Mouse (Mus musculus): ENCODE data around the gene Lamc1. TPM values are rescaled to one million over a fixed set of nuclear protein-coding genes. Genes with fewer than 3 reads are reported as not detected.

Gene Lamc1
- polyA plus RNA-seq, 1 experiment, result 13.0 TPM

- TF ChIP-seq CTCF (IDR thresholded peaks at IDR 0.05; ENCODE audit: extremely low read depth, insufficient read depth, insufficient read length, insufficient replicate concordance), result no peak
- TF ChIP-seq POLR2A (IDR thresholded peaks at IDR 0.05; ENCODE audit: low read depth, low read length), result no peak
- no peaks in the 10 kb centered on the region for H3K27me3 ChIP-seq (ENCODE audit: control insufficient read depth, insufficient read depth, low read length)
- H3K4me1 ChIP-seq (ENCODE audit: control insufficient read depth, insufficient read depth, insufficient read length), result no peaks in the 10 kb centered on the region
- peaks cover 5% of the 10 kb centered on the region for H3K36me3 ChIP-seq (ENCODE audit: control insufficient read depth, insufficient read depth, low read length)
- 89% methylated on average over 9 of the region's 9 CpGs for WGBS
- no peak overlapping the region for H3K27ac ChIP-seq (ENCODE audit: insufficient read depth, low read length)
- H3K4me3 ChIP-seq (ENCODE audit: extremely low read depth, insufficient read depth, insufficient read length), result no peak overlapping the region
- DNase-seq (ENCODE audit: low read depth in 1 of 2, low spot score in 2 of 2), result no peak
Measured at GRCm38 (mm10) chr1:153219376-153219775, 113.2 kb downstream of the Lamc1 start.

GRCm38 (mm10) chr1:153216516-153216915, 116.1 kb downstream of the Lamc1 start:
- H3K4me1 ChIP-seq (ENCODE audit: control insufficient read depth, insufficient read depth, insufficient read length), result no peaks in the 10 kb centered on the region
- 96% methylated on average over 4 of the region's 4 CpGs for WGBS
- no peak for TF ChIP-seq POLR2A (IDR thresholded peaks at IDR 0.05; ENCODE audit: low read depth, low read length)
- no peak for TF ChIP-seq CTCF (IDR thresholded peaks at IDR 0.05; ENCODE audit: extremely low read depth, insufficient read depth, insufficient read length, insufficient replicate concordance)
- no peak overlapping the region for H3K27ac ChIP-seq (ENCODE audit: insufficient read depth, low read length)
- no peak overlapping the region for H3K4me3 ChIP-seq (ENCODE audit: extremely low read depth, insufficient read depth, insufficient read length)
- H3K27me3 ChIP-seq (ENCODE audit: control insufficient read depth, insufficient read depth, low read length), result no peaks in the 10 kb centered on the region
- DNase-seq (ENCODE audit: low read depth in 1 of 2, low spot score in 2 of 2), result no peak
- H3K36me3 ChIP-seq (ENCODE audit: control insufficient read depth, insufficient read depth, low read length), result peaks cover 4% of the 10 kb centered on the region

- WGBS, result 71% methylated on average over 5 of the region's 5 CpGs
- DNase-seq (ENCODE audit: low read depth in 1 of 2, low spot score in 2 of 2), result no peak
- no peaks in the 10 kb centered on the region for H3K27me3 ChIP-seq (ENCODE audit: control insufficient read depth, insufficient read depth, low read length)
- no peak overlapping the region for H3K27ac ChIP-seq (ENCODE audit: insufficient read depth, low read length)
- peaks cover 3% of the 10 kb centered on the region for H3K36me3 ChIP-seq (ENCODE audit: control insufficient read depth, insufficient read depth, low read length)
- no peaks in the 10 kb centered on the region for H3K4me1 ChIP-seq (ENCODE audit: control insufficient read depth, insufficient read depth, insufficient read length)
- no peak overlapping the region for H3K4me3 ChIP-seq (ENCODE audit: extremely low read depth, insufficient read depth, insufficient read length)
- TF ChIP-seq CTCF (IDR thresholded peaks at IDR 0.05; ENCODE audit: extremely low read depth, insufficient read depth, insufficient read length, insufficient replicate concordance) (no peak), POLR2A (IDR thresholded peaks at IDR 0.05; ENCODE audit: low read depth, low read length) (no peak)
Measured at GRCm38 (mm10) chr1:153215676-153216075, 116.9 kb downstream of the Lamc1 start.

GRCm38 (mm10) chr1:153210992-153211391, 121.6 kb downstream of the Lamc1 start:
- H3K4me1 ChIP-seq (ENCODE audit: control insufficient read depth, insufficient read depth, insufficient read length), result no peaks in the 10 kb centered on the region
- TF ChIP-seq CTCF (IDR thresholded peaks at IDR 0.05; ENCODE audit: extremely low read depth, insufficient read depth, insufficient read length, insufficient replicate concordance) (no peak), POLR2A (IDR thresholded peaks at IDR 0.05; ENCODE audit: low read depth, low read length) (no peak)
- H3K27ac ChIP-seq (ENCODE audit: insufficient read depth, low read length), result no peak overlapping the region
- no peak overlapping the region for H3K4me3 ChIP-seq (ENCODE audit: extremely low read depth, insufficient read depth, insufficient read length)
- H3K36me3 ChIP-seq (ENCODE audit: control insufficient read depth, insufficient read depth, low read length), result no peaks in the 10 kb centered on the region
- no peaks in the 10 kb centered on the region for H3K27me3 ChIP-seq (ENCODE audit: control insufficient read depth, insufficient read depth, low read length)
- no peak for DNase-seq (ENCODE audit: low read depth in 1 of 2, low spot score in 2 of 2)
- 76% methylated on average over 4 of the region's 4 CpGs for WGBS

- Histone ChIP-seq H3K27me3 (ENCODE audit: control insufficient read depth, insufficient read depth, low read length) (no peaks in the 10 kb centered on the region), H3K36me3 (ENCODE audit: control insufficient read depth, insufficient read depth, low read length) (no peaks in the 10 kb centered on the region), H3K27ac (ENCODE audit: insufficient read depth, low read length) (no peak overlapping the region), H3K4me1 (ENCODE audit: control insufficient read depth, insufficient read depth, insufficient read length) (no peaks in the 10 kb centered on the region), H3K4me3 (ENCODE audit: extremely low read depth, insufficient read depth, insufficient read length) (no peak overlapping the region)
- 83% methylated on average over 2 of the region's 2 CpGs for WGBS
- no peak for DNase-seq (ENCODE audit: low read depth in 1 of 2, low spot score in 2 of 2)
- TF ChIP-seq CTCF (IDR thresholded peaks at IDR 0.05; ENCODE audit: extremely low read depth, insufficient read depth, insufficient read length, insufficient replicate concordance), result no peak
Measured at GRCm38 (mm10) chr1:153210198-153210597, 122.4 kb downstream of the Lamc1 start.

- Histone ChIP-seq H3K27me3 (ENCODE audit: control insufficient read depth, insufficient read depth, low read length) (no peaks in the 10 kb centered on the region), H3K4me3 (ENCODE audit: extremely low read depth, insufficient read depth, insufficient read length) (no peak overlapping the region), H3K27ac (ENCODE audit: insufficient read depth, low read length) (no peak overlapping the region), H3K4me1 (ENCODE audit: control insufficient read depth, insufficient read depth, insufficient read length) (peaks cover 2% of the 10 kb centered on the region), H3K36me3 (ENCODE audit: control insufficient read depth, insufficient read depth, low read length) (no peaks in the 10 kb centered on the region)
- no peak for TF ChIP-seq POLR2A (IDR thresholded peaks at IDR 0.05; ENCODE audit: low read depth, low read length)
- TF ChIP-seq CTCF (IDR thresholded peaks at IDR 0.05; ENCODE audit: extremely low read depth, insufficient read depth, insufficient read length, insufficient replicate concordance), result no peak
- no peak for DNase-seq (ENCODE audit: low read depth in 1 of 2, low spot score in 2 of 2)
- 85% methylated on average over 8 of the region's 8 CpGs for WGBS
Measured at GRCm38 (mm10) chr1:153202195-153202594, 130.4 kb downstream of the Lamc1 start.

GRCm38 (mm10) chr1:153201448-153201847, 131.1 kb downstream of the Lamc1 start:
- peaks cover 2% of the 10 kb centered on the region for H3K4me1 ChIP-seq (ENCODE audit: control insufficient read depth, insufficient read depth, insufficient read length)
- H3K27ac ChIP-seq (ENCODE audit: insufficient read depth, low read length), result no peak overlapping the region
- H3K36me3 ChIP-seq (ENCODE audit: control insufficient read depth, insufficient read depth, low read length), result no peaks in the 10 kb centered on the region
- no peak overlapping the region for H3K4me3 ChIP-seq (ENCODE audit: extremely low read depth, insufficient read depth, insufficient read length)
- TF ChIP-seq CTCF (IDR thresholded peaks at IDR 0.05; ENCODE audit: extremely low read depth, insufficient read depth, insufficient read length, insufficient replicate concordance) (no peak), POLR2A (IDR thresholded peaks at IDR 0.05; ENCODE audit: low read depth, low read length) (no peak)
- no peaks in the 10 kb centered on the region for H3K27me3 ChIP-seq (ENCODE audit: control insufficient read depth, insufficient read depth, low read length)
- DNase-seq (ENCODE audit: low read depth in 1 of 2, low spot score in 2 of 2), result no peak
- WGBS, result 70% methylated on average over 14 of the region's 14 CpGs

Measured in spleen, adult 2 months (tissue).